Mouse (Mus musculus) CH12.LX (cell line): ENCODE results near the gene Ugt1a10. TPM values are rescaled to one million over a fixed set of nuclear protein-coding genes. Genes with fewer than 3 reads are reported as not detected.

Source experiments
- DNase-seq: peaks from one replicate; pipeline ENCODE4 v3.0.0-alpha.2; 2013; ENCODE audit errors: extremely low read depth
- H3K27ac ChIP-seq: 2 replicates; pipeline ENCODE4 v1.5.1; 2012; ENCODE audit warnings: low read depth, mild to moderate bottlenecking, control low read depth, moderate library complexity; ENCODE audit not compliant: insufficient read depth
- H3K27me3 ChIP-seq: replicated peaks from 2 replicates; pipeline ENCODE3; 2012; ENCODE audit warnings: inconsistent platforms
- H3K36me3 ChIP-seq, 2 experiments: replicated peaks in 1 of 2; 2 replicates each; pipeline versions ENCODE3 to v1.6.1; 2012; ENCODE audit warnings: inconsistent platforms in 1 of 2, low read length in 1 of 2, mild to moderate bottlenecking in 1 of 2, mixed read lengths in 1 of 2, moderate library complexity in 1 of 2; ENCODE audit not compliant: control insufficient read depth in 1 of 2, insufficient read depth in 1 of 2
- H3K4me1 ChIP-seq, 2 experiments: 2 replicates each; pipeline ENCODE4 v1.6.1; 2012; ENCODE audit warnings: inconsistent platforms in 1 of 2, moderate library complexity in 1 of 2; ENCODE audit not compliant: insufficient read depth in 2 of 2, control insufficient read depth in 1 of 2
- H3K4me2 ChIP-seq: 2 replicates; pipeline ENCODE4 v1.6.1; 2012; ENCODE audit warnings: low read depth, mild to moderate bottlenecking, control low read depth; ENCODE audit not compliant: poor library complexity, insufficient read depth, severe bottlenecking
- H3K4me3 ChIP-seq, 3 experiments: fragments of 150-350 bp in 1 of 3; sonication (generic) in 1 of 3; replicated peaks in 1 of 3; 2 replicates each; pipeline versions ENCODE3 to v1.5.1; 2011 to 2012; ENCODE audit warnings: low read depth in 2 of 3, low read length in 2 of 3, mild to moderate bottlenecking in 2 of 3, moderate library complexity in 2 of 3, control low read depth in 1 of 3, improper control_type of control experiment in 1 of 3, inconsistent platforms in 1 of 3, mixed read lengths in 1 of 3; ENCODE audit not compliant: poor library complexity in 1 of 3
- H3K79me2 ChIP-seq: replicated peaks from 2 replicates; pipeline ENCODE4 v1.6.1; 2012; ENCODE audit warnings: mild to moderate bottlenecking, moderate library complexity; ENCODE audit not compliant: control insufficient read depth, poor library complexity, insufficient read depth, severe bottlenecking; ENCODE audit errors: extremely low read depth
- H3K9ac ChIP-seq: 2 replicates; pipeline ENCODE4 v1.6.1; 2012; ENCODE audit warnings: low read depth, mild to moderate bottlenecking, control low read depth, moderate library complexity; ENCODE audit not compliant: insufficient read depth
- H3K9me3 ChIP-seq: replicated peaks from 2 replicates; pipeline ENCODE3; 2012; ENCODE audit warnings: low read length, inconsistent platforms, mixed read lengths
- CHD1 ChIP-seq: IDR thresholded peaks from 2 replicates; pipeline ENCODE4 v1.6.1; 2012; ENCODE audit warnings: low read depth, low read length, improper control_type of control experiment, inconsistent platforms
- CHD2 ChIP-seq: IDR thresholded peaks from 2 replicates; pipeline ENCODE4 v1.6.1; 2011; ENCODE audit warnings: low read length, improper control_type of control experiment
- CTCF ChIP-seq, 2 experiments: IDR thresholded peaks in 1 of 2; conservative IDR thresholded peaks in 1 of 2; 2 replicates each; pipeline ENCODE4 v1.5.1; 2011 to 2012; ENCODE audit warnings: low read depth in 2 of 2, low read length in 2 of 2, improper control_type of control experiment in 1 of 2, inconsistent platforms in 1 of 2, mild to moderate bottlenecking in 1 of 2, moderate library complexity in 1 of 2
- E2F4 ChIP-seq: IDR thresholded peaks from 2 replicates; pipeline ENCODE4 v1.6.1; 2011; ENCODE audit warnings: low read depth, low read length, improper control_type of control experiment; ENCODE audit not compliant: insufficient replicate concordance
- ELF1 ChIP-seq: IDR thresholded peaks from 2 replicates; pipeline ENCODE4 v1.6.1; 2014; ENCODE audit warnings: low read depth, mild to moderate bottlenecking, inconsistent platforms, low read length, improper control_type of control experiment
- HCFC1 ChIP-seq: IDR thresholded peaks from 2 replicates; pipeline ENCODE4 v1.6.1; 2012; ENCODE audit warnings: low read depth, mild to moderate bottlenecking, inconsistent platforms, low read length, improper control_type of control experiment
- IRF4 ChIP-seq: IDR thresholded peaks from 2 replicates; pipeline ENCODE4 v1.6.1; 2014; ENCODE audit warnings: low read depth, mild to moderate bottlenecking, inconsistent platforms, low read length, improper control_type of control experiment
- JUND ChIP-seq: conservative IDR thresholded peaks from 2 replicates; pipeline ENCODE4 v1.6.1; 2011; ENCODE audit warnings: low read depth, low read length, improper control_type of control experiment
- KAT2A ChIP-seq: IDR thresholded peaks from 2 replicates; pipeline ENCODE4 v1.6.1; 2012; ENCODE audit warnings: low read length, improper control_type of control experiment, inconsistent platforms; ENCODE audit not compliant: insufficient replicate concordance
- MAZ ChIP-seq: IDR thresholded peaks from 2 replicates; pipeline ENCODE4 v1.6.1; 2012; ENCODE audit warnings: low read depth, mild to moderate bottlenecking, inconsistent platforms, low read length, improper control_type of control experiment, moderate library complexity
- MXI1 ChIP-seq: IDR thresholded peaks from 2 replicates; pipeline ENCODE4 v1.6.1; 2011; ENCODE audit warnings: mild to moderate bottlenecking, low read depth, low read length, improper control_type of control experiment
- MYC ChIP-seq: IDR thresholded peaks from 2 replicates; pipeline ENCODE4 v1.6.1; 2011; ENCODE audit warnings: low read depth, mild to moderate bottlenecking, improper control_type of control experiment, low read length
- NELFE ChIP-seq: IDR thresholded peaks from 2 replicates; pipeline ENCODE4 v1.6.1; 2011; ENCODE audit warnings: low read depth, low read length, improper control_type of control experiment
- POLR2A ChIP-seq: IDR thresholded peaks from 2 replicates; pipeline ENCODE4 v1.6.1; 2011; ENCODE audit warnings: low read depth, mild to moderate bottlenecking, improper control_type of control experiment, low read length
- RCOR1 ChIP-seq: conservative IDR thresholded peaks from 2 replicates; pipeline ENCODE4 v1.6.1; 2012; ENCODE audit warnings: low read depth, mild to moderate bottlenecking, inconsistent platforms, low read length, improper control_type of control experiment
- SIN3A ChIP-seq: IDR thresholded peaks from 2 replicates; pipeline ENCODE4 v1.6.1; 2012; ENCODE audit warnings: low read length, improper control_type of control experiment, inconsistent platforms
- SMC3 ChIP-seq: IDR thresholded peaks from 2 replicates; pipeline ENCODE4 v1.6.1; 2011; ENCODE audit warnings: low read depth, low read length, improper control_type of control experiment
- TBP ChIP-seq: conservative IDR thresholded peaks from 2 replicates; pipeline ENCODE4 v1.6.1; 2011; ENCODE audit warnings: low read depth, low read length, improper control_type of control experiment
- ZKSCAN1 ChIP-seq: IDR thresholded peaks from 2 replicates; pipeline ENCODE4 v1.6.1; 2012; ENCODE audit warnings: low read depth, inconsistent platforms, low read length, improper control_type of control experiment, borderline replicate concordance
- ZMIZ1 ChIP-seq: IDR thresholded peaks from 2 replicates; pipeline ENCODE4 v1.6.1; 2012; ENCODE audit warnings: low read depth, mild to moderate bottlenecking, inconsistent platforms, low read length, improper control_type of control experiment
- dilution Hi-C: fragments of 300-500 bp; cut with MboI; formaldehyde crosslinking; loops from 2 replicates; pipeline ENCODE4 v1.14.3; 2020; ENCODE audit warnings: low sequenced_read_pairs; ENCODE audit not compliant: extremely low pct_unique_long_range_greater_than_20kb, extremely low pct_ligation_motif_present
- in situ Hi-C: fragments of 300-500 bp; cut with MboI; formaldehyde crosslinking; loops from 3 replicates; pipeline ENCODE4 v1.14.3; 2019; ENCODE audit warnings: low sequenced_read_pairs, low pct_ligation_motif_present, low pct_unique_long_range_greater_than_20kb, mixed read lengths
- polyA plus RNA-seq: library from polyadenylated mRNA; unstranded; fragments of >175 nt; gene quantifications from 2 replicates; pipeline ENCODE4 v1.2.1, GENCODE M21; 2012; ENCODE audit warnings: low read depth; ENCODE audit not compliant: insufficient read length
- total RNA-seq, 2 experiments: library from RNA; depleted of rRNA; stranded (reverse); fragments of 300-350 nt in 1 of 2; fragments of >200 nt in 1 of 2; gene quantifications; 2 replicates each; pipeline ENCODE4 v1.2.3; 2012 to 2014

Ugt1a10 gene
- total and polyA plus RNA-seq, 3 experiments = not detected

DNA sequence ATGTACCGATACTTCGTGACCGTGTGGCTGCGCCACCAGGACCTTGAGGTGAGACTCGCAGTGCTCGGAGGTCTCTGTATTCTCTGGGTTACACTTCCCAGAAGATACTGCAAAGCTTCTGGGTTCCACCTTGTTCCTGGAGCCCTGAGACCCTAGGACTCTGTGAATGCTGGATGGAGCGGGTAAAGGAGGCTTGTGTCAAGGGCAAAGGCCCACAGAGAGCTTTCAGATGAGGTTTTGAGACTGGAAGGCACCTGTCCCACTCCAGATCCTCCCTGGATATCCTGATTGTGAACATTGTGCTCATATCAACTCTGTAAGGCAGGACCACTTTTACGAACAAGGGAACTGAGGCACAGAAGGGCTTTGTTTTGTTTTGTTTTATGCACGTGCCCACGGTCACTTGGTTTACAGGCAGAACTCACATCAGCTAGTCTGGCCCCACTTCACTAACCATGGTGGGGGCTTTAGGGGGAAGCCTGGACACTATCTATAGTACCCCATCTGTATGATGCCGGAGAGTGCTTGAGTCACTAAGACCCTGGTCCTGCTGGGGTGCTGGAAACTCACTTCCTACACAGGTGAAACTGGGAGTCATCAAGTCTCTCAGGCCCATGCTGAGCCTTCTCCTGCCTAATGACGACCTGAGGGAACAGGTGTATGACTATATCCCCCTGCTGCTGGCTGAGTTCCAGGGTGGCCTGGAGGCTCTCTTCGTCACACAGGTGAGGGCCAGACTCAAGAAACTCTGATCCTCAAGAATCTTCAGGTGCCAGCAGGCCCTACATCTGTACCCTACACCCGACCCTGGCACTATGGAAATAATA, 178.4 kb downstream of the Ugt1a10 start:
- no peaks in the 10 kb centered on the region for H3K36me3 ChIP-seq
- peaks cover 78% of the 10 kb centered on the region for H3K9me3 ChIP-seq
- peaks cover 23% of the 10 kb centered on the region for H3K27me3 ChIP-seq
- no peaks in the 10 kb centered on the region for H3K79me2 ChIP-seq
- no peak for DNase-seq
- no peak overlapping the region for H3K27ac ChIP-seq
- TF ChIP-seq SIN3A (no peak), MXI1 (no peak), POLR2A (no peak), E2F4 (no peak), HCFC1 (no peak), JUND (no peak), KAT2A (no peak)
- TF ChIP-seq, all 38 proteins: peak for 0
- Histone ChIP-seq H3K4me3 (no peak overlapping the region), H3K4me2 (no peak overlapping the region), H3K4me1 (no peaks in the 10 kb centered on the region), H3K9ac (no peak overlapping the region)
- in situ Hi-C loops (no loop called here), dilution Hi-C loops (no loop called here)

DNA sequence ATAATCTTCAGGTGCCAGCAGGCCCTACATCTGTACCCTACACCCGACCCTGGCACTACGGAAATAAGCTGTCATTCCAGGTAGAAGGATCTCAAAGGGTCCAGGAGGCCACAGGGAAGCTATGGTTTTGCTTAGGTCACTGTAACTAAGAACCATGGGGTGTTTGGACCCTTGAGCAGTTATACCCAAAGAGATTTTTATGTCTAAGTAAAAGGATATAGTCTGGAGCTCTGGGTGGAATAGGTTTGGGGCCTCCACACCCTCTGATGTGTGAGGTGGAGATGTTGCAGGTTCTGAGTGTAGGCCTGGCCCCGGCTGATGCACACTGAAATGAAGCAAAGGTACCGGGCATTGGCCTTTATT, 179.0 kb downstream of the Ugt1a10 start:
- Histone ChIP-seq H3K4me1 (no peaks in the 10 kb centered on the region), H3K27ac (no peak overlapping the region), H3K9ac (no peak overlapping the region), H3K9me3 (peaks cover 84% of the 10 kb centered on the region), H3K4me3 (no peak overlapping the region), H3K79me2 (no peaks in the 10 kb centered on the region), H3K4me2 (no peak overlapping the region), H3K36me3 (no peaks in the 10 kb centered on the region), H3K27me3 (peaks cover 29% of the 10 kb centered on the region)
- TF ChIP-seq MAZ (no peak), MYC (no peak), JUND (no peak), SMC3 (no peak), CHD2 (no peak), ELF1 (no peak), CTCF (conservative IDR thresholded peaks at IDR 0.05 in 1 of 2, IDR thresholded peaks at IDR 0.05 in 1 of 2; ENCODE audit: low read depth in 2 of 2, low read length in 2 of 2) (no peak), NELFE (no peak), ZKSCAN1 (no peak), TBP (no peak), MXI1 (no peak), IRF4 (no peak), CHD1 (no peak), RCOR1 (no peak), ZMIZ1 (no peak)
- dilution Hi-C loops (no loop called here), in situ Hi-C loops (no loop called here)
- no peak for DNase-seq
